Mouse (Mus musculus) liver, postnatal 0 days (tissue): Measurements from ENCODE around the gene Gnao1. TPM values are rescaled to one million over a fixed set of nuclear protein-coding genes. Genes with fewer than 3 reads are reported as not detected.

Source experiments
- ATAC-seq: fragments of 200-750 bp; cut with Nextera tagmentation; 2 replicates; pipeline ENCODE4 v1.8.0; 2017; ENCODE audit warnings: mild to moderate bottlenecking, moderate library complexity
- DNase-seq: peaks from one replicate; pipeline ENCODE4 v3.0.0-alpha.2; 2016
- H3K27ac ChIP-seq: fragments of 300-500 bp; sonication (generic); 2 replicates; pipeline ENCODE4 v1.5.1; 2014; ENCODE audit warnings: antibody characterized with exemption, moderate library complexity, mild to moderate bottlenecking, low read depth
- H3K27me3 ChIP-seq: fragments of 300-500 bp; sonication (generic); 2 replicates; pipeline ENCODE4 v1.6.1; 2014; ENCODE audit warnings: low read length, control low read depth, mixed read lengths; ENCODE audit not compliant: insufficient read depth
- H3K36me3 ChIP-seq: fragments of 300-500 bp; sonication (generic); replicated peaks from 2 replicates; pipeline ENCODE4 v1.6.1; 2014; ENCODE audit warnings: mild to moderate bottlenecking, control low read depth, low read length, moderate library complexity, mixed read lengths; ENCODE audit not compliant: insufficient read depth
- H3K4me1 ChIP-seq: fragments of 300-500 bp; sonication (generic); 2 replicates; pipeline ENCODE4 v1.6.1; 2014; ENCODE audit warnings: antibody characterized with exemption, mild to moderate bottlenecking, control low read depth; ENCODE audit not compliant: insufficient read depth
- H3K4me2 ChIP-seq: fragments of 300-500 bp; sonication (generic); 2 replicates; pipeline ENCODE4 v1.6.1; 2014; ENCODE audit warnings: low read depth, mild to moderate bottlenecking, low read length, moderate library complexity, mixed read lengths
- H3K4me3 ChIP-seq: fragments of 300-500 bp; sonication (generic); 2 replicates; pipeline ENCODE4 v1.5.1; 2014; ENCODE audit warnings: low read depth, low read length
- H3K9ac ChIP-seq: fragments of 300-500 bp; sonication (generic); replicated peaks from 2 replicates; pipeline ENCODE4 v1.6.1; 2014; ENCODE audit warnings: mild to moderate bottlenecking, moderate library complexity
- H3K9me3 ChIP-seq: fragments of 300-500 bp; sonication (generic); 2 replicates; pipeline ENCODE4 v1.6.1; 2016; ENCODE audit warnings: mild to moderate bottlenecking, control low read depth, low read length, mixed read lengths
- CTCF ChIP-seq: sonication (generic); IDR thresholded peaks from 2 replicates; pipeline ENCODE4 v1.5.1; 2016; ENCODE audit warnings: antibody characterized with exemption, low read depth
- EP300 ChIP-seq: IDR thresholded peaks from 2 replicates; pipeline ENCODE4 v1.6.1; 2016; ENCODE audit warnings: antibody characterized with exemption, low read depth, mild to moderate bottlenecking
- WGBS: fragments of 180-500 bp; shearing (Covaris S2); extraction: QIAGEN DNeasy Blood & Tissue Kit; methylation state at CpG from one replicate; pipeline ENCODE4 v1.1.7; 2014; ENCODE audit not compliant: insufficient replicate concordance; 5-methylcytosine and 5-hydroxymethylcytosine counted together
- polyA plus RNA-seq: library from polyadenylated mRNA; unstranded; fragments of >200 nt; fragmentation: Nextera tagmentation; extraction: Ambion mirVana; gene quantifications from 2 replicates; pipeline ENCODE4 v1.2.1, GENCODE M21; 2015

Gene Gnao1
- polyA plus RNA-seq, 1 experiment from 2014 or later, result 0.08 TPM

GRCm38 (mm10) chr8:93981679-93982215, 172.0 kb downstream of the Gnao1 start:
- WGBS, result 91% methylated on average over 5 of the region's 5 CpGs

GRCm38 (mm10) chr8:93983827-93984226, 174.1 kb downstream of the Gnao1 start:
- no peak overlapping the region for H3K4me2 ChIP-seq
- ATAC-seq, result no peak
- TF ChIP-seq EP300 (no peak), CTCF (0 out of 2 replicates have a peak, but pooled peaks have one; percentile 19)
- WGBS, result 86% methylated on average over 3 of the region's 3 CpGs
- H3K27ac ChIP-seq, result no peak overlapping the region
- no peaks in the 10 kb centered on the region for H3K4me1 ChIP-seq
- no peaks in the 10 kb centered on the region for H3K27me3 ChIP-seq
- peaks cover 79% of the 10 kb centered on the region for H3K36me3 ChIP-seq
- no peak for DNase-seq
- no peaks in the 10 kb centered on the region for H3K9me3 ChIP-seq
- no peak overlapping the region for H3K9ac ChIP-seq
- no peak overlapping the region for H3K4me3 ChIP-seq

More at GRCm38 (mm10) chr8:93981679-93982215, 172.0 kb downstream of the Gnao1 start:
- ATAC-seq, result no peak
- Histone ChIP-seq H3K27ac (no peak overlapping the region), H3K4me3 (no peak overlapping the region), H3K4me2 (no peak overlapping the region), H3K4me1 (no peaks in the 10 kb centered on the region), H3K9me3 (no peaks in the 10 kb centered on the region), H3K36me3 (peaks cover 85% of the 10 kb centered on the region), H3K27me3 (no peaks in the 10 kb centered on the region), H3K9ac (no peak overlapping the region)
- no peak for DNase-seq
- no peak for TF ChIP-seq CTCF
- no peak for TF ChIP-seq EP300

- no peak for DNase-seq
- ATAC-seq, result no peak
- no peaks in the 10 kb centered on the region for H3K9me3 ChIP-seq
- TF ChIP-seq CTCF, result no peak
- no peak for TF ChIP-seq EP300
- H3K36me3 ChIP-seq, result peaks cover 78% of the 10 kb centered on the region
- no peaks in the 10 kb centered on the region for H3K4me1 ChIP-seq
- H3K27me3 ChIP-seq, result no peaks in the 10 kb centered on the region
- 81% methylated on average over 3 of the region's 3 CpGs for WGBS
- H3K4me2 ChIP-seq, result no peak overlapping the region
- no peak overlapping the region for H3K4me3 ChIP-seq
- no peak overlapping the region for H3K9ac ChIP-seq
- H3K27ac ChIP-seq, result no peak overlapping the region
These were observed 175.0 kb downstream of the Gnao1 start for GRCm38 (mm10) chr8:93984731-93985130.

GRCm38 (mm10) chr8:93989739-93990138, 180.0 kb downstream of the Gnao1 start:
- Histone ChIP-seq H3K27me3 (no peaks in the 10 kb centered on the region), H3K4me1 (no peaks in the 10 kb centered on the region), H3K9me3 (no peaks in the 10 kb centered on the region), H3K36me3 (peaks cover 41% of the 10 kb centered on the region), H3K4me2 (no peak overlapping the region), H3K27ac (peak overlapping the region; percentile 30; the same call in 1 of the 2 replicates), H3K4me3 (no peak overlapping the region), H3K9ac (no peak overlapping the region)
- WGBS, result 70% methylated on average over 4 of the region's 4 CpGs
- DNase-seq (no peak), ATAC-seq (peak; percentile 97)
- TF ChIP-seq EP300, result no peak
- no peak for TF ChIP-seq CTCF

- Histone ChIP-seq H3K27ac (no peak overlapping the region), H3K9me3 (no peaks in the 10 kb centered on the region), H3K4me1 (no peaks in the 10 kb centered on the region), H3K4me3 (no peak overlapping the region), H3K36me3 (peaks cover 47% of the 10 kb centered on the region), H3K27me3 (no peaks in the 10 kb centered on the region), H3K4me2 (no peak overlapping the region), H3K9ac (no peak overlapping the region)
- TF ChIP-seq EP300 (no peak), CTCF (no peak)
- 85% methylated on average over 2 of the region's 2 CpGs for WGBS
- ATAC-seq (no peak), DNase-seq (no peak)
These were observed 189.2 kb downstream of the Gnao1 start for GRCm38 (mm10) chr8:93998961-93999360.

GRCm38 (mm10) chr8:94004139-94004538, 194.4 kb downstream of the Gnao1 start:
- no peak for TF ChIP-seq EP300
- TF ChIP-seq CTCF, result no peak
- ATAC-seq, result no peak

More at GRCm38 (mm10) chr8:94004139-94004538, 194.4 kb downstream of the Gnao1 start:
- WGBS, result 87% methylated on average over 9 of the region's 9 CpGs
- no peaks in the 10 kb centered on the region for H3K27me3 ChIP-seq
- no peak overlapping the region for H3K27ac ChIP-seq
- H3K36me3 ChIP-seq, result peaks cover 47% of the 10 kb centered on the region
- no peak overlapping the region for H3K4me2 ChIP-seq
- H3K4me1 ChIP-seq, result peaks cover 11% of the 10 kb centered on the region
- no peaks in the 10 kb centered on the region for H3K9me3 ChIP-seq
- DNase-seq, result no peak
- H3K9ac ChIP-seq, result no peak overlapping the region
- no peak overlapping the region for H3K4me3 ChIP-seq
